Mouse (Mus musculus) ovary, postnatal 14 days (tissue): ENCODE measurements at regions not wholly inside any gene's neighbourhood (a gene's known extent, or its start where the extent isn't known, plus 50 kb on each side); places are given as distances from the start of the nearest gene placed in this dataset.

ENCODE experiments used
- DNase-seq: peaks from one replicate; pipeline ENCODE4 v3.0.0; 2022; ENCODE audit warnings: low spot score

DNA sequence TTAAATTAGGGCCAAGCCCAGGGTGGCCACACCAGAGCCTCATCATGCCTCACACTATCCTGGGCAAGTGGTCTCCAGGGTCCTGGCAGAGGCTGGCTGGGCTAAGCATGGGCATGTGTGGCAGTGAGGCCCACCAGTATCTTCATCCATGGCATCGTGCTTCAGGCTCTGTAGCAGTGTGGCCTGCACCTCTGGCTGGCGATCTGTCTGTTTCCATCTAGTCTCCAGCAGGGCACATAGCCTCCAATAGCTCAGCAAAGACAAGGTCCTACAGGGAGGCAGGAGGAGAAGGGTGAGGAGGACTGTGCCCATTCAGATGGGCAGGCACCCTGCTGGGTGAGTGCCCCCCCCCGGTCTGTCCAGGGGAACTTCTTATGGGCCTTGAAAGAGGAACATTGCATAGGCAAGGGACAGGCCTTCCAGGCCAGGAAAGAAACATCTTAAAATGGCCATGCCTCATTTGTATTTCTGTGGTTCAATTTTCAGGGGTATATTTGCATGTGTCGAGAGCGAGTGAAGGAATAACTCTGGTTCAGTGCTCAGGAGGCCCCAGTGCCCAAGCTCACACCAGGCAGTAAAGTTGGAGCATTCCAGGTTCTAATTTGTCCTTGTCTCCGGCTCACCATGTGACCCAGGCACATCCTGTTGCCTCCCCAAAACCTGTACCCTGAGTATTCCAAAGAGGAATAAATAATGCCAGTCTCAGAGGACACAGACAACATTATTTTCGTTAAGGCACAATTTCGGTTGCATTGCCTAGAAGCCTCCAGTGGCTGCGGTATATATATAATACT, 60.4 kb upstream of the Ppara start:
- no peak for DNase-seq

DNA sequence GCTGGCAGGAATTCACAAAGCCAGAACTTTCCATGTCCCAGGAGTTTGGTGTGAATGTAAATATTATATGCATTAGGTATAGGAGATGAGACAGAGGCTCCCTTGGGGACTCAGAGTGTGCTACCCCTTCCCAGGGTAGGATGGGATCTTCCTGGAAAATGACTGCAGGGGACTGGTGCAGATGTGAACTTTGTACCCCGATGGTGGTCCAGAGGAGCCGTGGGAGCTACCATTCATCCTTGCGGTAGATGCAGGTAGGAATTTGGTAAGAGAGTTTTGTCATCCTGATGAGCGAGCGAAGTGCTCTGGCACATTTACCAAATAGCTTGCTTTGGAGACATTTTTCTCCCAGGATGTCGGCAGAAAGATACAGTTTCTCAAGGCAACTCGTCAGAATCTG, 59.7 kb upstream of the Ppara start:
- DNase-seq: no peak

DNA sequence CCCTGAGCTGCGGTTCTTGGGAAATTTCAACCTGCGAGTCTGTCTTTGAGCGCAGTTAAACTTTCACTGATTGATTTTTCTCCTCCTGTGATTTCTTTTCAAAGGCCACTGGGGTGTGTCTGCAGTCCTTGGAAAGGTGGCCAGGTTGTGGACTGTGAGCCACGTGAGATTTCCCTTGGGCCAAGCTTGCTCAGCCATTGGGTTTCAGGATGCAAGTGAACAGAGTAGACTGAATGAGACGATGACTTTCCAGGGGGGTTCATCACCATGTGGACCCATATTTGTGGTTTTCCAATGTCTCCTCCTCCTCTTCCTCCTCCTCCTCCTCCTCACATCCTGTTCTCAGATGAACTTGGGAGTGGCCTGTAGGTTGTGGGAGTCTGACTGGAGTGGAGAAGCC, 59.0 kb upstream of the Ppara start:
- DNase-seq: no peak

DNA sequence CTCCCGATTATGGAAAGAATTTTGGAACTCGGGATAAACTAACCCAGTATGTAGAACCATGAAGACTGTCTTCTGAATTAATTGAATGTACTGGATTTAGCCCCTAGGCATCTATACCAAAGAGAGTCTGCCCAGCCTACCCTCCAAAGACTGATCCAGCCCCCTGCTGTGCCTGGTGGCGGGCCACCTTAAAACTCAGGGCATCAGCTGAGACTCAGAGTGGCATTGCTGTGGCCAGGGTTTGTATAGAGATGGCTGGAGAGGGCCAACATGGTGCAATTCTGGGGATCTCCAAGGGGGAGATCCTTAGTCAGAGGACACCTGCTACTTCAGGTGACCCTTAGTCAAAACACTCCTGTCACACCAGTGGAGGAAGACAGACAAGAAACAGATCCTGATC, 58.6 kb upstream of the Ppara start:
- no peak for DNase-seq

DNA sequence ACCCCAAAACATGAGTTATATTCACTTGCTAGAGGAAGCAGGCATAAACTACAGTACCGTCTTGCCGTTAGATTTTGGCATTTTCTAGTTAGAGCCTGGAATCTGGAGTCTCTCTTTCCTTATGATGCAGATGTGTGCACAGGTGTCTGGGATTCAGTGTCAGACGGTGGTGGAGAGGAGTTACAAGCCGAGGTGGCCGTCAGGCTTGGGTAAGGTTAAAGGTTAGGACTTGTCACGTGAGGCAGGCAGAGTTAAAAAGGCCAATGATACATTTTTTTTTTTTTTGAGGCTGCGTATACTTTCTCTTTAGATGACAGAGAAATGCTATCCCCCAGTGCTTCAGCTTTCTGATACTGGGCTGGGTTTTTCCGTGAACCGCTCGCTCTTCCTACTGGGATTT, 57.9 kb upstream of the Ppara start:
- DNase-seq: no peak

DNA sequence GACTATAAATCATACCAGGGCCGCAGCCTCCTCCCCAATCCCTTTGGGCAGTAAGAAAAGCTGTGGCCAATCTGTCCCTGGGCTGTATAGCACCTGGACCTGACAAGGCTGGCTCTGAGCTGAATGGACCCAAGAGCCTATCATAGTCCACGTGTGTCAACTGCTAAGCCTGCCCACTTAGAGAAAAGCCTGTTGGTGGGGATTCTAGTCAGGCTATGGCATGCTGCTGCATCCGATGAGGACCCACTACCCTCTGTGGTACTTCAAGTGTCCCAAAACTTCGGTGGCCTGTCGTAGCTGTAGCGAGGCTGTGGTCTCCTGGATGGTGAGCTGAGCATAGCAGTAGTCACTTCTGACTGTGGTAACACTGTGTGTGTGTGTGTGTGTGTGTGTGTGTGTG, 57.4 kb upstream of the Ppara start:
- no peak for DNase-seq

DNA sequence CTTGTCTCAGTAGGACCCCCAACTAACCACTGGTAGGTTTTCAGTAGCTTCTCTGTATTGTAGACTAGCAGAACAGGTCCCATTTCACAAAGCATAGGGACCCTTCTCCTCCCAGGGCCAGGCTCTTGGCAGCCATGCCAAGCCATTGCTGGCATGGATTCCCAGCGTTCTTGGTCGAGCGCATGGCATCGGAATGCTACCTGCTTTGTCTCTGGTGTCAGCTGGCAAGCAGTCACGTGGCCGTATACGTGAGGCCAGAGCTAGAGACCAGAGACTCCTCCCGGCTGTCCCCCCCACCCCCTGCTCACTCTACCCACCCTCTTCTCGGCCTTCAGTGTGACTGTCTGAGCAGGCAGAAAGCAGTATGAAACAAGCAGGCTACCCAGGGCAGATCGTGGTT, 56.9 kb upstream of the Ppara start:
- no peak for DNase-seq

DNA sequence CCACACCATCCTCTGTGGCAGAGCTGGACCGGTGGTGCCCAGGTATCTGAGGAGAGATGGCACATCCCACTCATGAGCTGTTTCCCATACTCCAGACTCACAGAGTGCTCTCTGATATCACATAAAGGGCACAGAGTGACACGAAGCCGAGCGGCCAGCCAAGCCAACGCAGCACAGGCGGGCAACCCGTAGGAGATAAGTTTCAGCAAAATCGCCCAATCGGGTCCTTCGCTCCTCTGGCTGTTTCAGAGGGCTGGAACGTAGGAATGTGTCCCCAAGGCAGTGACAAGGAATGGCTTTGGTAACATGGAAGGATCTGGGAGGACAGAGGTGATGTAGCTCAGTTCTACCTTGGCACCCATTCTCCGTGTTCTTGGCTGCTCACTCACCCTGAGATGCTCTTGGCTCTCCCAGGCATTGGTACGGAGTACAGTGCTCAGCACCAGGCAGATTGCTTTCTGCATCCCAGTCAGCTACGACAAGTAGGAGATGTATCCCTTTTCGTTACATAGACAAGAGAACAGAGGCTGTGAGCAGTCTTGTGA, 56.4 kb upstream of the Ppara start:
- no peak for DNase-seq

DNA sequence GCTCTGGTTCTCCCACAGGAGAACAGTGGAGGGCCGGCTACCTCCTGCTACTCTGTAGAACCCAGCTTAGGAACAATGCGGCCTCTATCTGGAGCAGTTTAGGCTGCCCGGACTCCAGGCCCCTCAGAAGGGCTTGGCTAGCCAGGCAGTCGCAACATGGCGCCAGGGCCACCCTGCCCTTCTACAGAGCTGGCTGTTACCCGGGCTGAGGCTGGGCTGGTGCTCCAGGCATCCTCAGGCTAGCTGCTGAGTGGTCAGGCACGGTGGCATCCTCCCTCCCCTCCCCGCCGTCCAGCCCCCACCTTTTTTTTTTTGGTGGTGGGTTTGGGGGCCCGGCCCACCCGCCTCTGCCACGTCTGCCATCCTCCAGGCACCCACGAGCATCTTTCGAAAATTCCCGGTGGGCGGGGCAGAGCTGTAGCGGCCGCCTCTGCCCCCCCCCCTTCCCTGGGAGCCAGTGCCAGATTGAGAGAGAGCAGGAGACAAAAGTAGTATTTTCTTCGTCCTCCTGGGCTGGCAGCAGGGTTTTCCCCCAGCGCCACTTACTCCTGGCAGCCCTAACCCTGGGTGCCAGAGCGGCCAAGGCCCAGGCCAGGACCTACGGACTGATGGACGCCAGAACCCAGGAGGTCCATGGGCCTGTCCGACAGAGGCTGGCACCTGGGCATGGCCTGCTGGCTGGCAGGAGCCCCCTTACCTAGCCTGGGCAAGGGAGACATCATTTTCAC, 55.6 kb upstream of the Ppara start:
- no peak for DNase-seq

DNA sequence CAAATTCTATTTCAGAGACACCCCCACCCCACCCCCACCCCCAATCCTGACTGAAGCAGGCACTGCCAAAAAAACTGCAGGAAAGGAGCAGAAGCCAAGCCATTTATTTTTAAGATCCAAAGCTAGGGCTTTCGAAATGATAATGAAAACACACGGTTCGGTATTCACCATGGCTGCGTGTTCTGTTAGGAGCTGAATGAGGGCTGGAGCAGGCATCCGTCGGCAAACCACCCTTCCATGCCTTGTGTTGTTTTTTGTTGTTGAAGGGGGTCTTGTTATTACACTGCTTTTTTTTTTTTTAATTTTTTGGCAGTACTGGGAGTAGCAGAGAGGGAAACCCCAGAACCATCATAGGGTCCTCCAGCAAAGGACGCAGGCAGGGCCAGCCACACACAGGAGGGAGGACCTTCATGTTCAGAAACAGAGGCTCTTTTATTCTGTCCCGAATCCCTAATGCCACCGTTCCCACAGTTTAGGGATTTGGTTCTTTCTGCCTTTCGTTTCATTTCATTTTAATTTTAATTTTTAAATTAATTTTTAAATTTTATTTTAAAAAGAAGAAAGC, 54.8 kb upstream of the Ppara start:
- DNase-seq: no peak

DNA sequence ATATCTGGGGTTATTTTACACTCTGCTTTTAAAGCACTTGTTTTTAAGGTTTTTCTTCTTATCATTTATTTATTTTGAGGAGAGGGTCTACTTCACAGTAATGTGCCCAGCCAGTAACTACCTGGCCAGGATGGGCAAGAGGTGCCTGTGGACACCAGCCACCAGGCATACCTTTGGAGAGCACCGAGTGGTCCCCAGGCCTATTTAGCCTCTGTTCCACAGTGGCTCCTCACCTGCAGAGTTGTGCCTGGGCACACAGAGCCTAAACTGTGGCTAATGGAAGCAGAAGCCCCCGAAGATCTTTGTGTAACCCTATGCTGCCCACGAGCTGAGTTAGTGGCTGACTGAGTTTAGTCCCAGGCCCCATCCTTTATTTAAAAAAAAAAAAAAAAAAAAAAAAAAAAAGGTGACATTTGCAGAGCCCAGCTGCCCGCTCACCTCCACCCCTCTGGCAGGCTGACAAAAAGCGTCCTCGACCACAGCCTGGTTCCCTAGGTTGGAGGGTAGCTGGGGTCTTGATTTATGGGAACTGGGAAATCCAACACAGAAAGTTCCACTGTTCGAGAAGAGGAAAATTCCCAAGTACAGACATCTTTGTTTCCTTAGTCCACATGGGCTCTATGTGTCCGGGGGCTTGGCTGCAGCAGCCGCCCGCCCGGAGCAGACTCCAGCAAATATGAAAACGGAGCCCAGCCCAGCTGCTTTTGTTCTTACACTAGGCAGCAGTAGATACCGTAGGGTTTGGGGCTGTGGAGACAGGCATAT, 54.1 kb upstream of the Ppara start:
- DNase-seq: no peak

DNA sequence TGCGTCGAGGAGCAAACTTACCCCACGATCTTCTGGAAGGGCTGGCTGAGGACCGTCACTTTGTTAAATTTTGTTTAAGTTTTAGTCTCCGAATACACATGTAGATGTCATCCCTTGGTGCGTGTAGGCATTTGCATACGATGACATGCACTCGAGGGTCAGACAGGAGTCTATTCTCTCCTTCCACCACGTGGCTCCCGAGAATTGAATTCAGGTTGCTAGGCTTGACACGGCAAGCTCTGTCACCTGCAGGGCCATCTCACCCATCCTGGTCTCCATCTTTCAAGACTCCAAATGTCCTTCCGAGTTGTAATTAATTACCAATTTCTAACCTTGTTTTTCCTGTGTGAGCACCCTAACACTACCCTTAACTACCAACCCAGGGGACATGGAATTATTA, 52.7 kb upstream of the Ppara start:
- no peak for DNase-seq

DNA sequence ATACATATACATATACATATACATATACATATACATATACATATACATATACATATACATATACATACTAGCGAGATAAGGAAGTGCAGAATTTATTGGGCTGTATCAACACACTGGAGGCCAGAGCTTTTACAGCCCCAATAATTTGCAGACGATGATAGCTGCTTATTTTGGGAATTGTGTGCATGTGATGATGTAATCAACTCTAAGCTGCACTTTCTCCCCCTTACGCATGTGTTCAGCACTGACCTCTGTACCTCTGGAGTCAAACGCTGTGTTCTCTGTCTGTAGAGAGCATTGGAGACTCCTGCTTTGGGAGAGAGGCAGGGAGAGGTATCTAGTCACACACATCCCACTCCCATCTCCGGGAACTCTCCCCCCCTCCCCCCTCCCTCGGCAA, 52.0 kb upstream of the Ppara start:
- DNase-seq: no peak

DNA sequence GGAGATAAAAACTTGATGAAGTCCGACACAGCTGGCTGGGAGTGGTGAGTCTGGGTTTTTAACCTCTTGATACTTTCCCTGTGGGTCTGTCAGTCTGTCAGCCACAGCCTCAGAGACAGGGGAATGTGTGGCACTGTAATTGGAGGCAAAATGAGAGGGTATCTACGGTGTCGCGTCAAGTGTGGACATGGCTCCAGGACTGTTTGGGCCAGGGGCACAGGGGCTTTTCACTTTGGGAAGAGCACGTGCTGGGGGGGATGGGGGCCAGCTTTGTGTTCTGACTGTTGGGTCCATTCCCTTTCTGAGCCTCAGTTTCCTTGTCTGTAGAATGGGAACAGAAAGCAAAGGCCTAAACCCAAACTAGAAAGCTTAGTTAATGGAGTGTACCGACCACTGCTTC, 51.5 kb upstream of the Ppara start:
- no peak for DNase-seq

DNA sequence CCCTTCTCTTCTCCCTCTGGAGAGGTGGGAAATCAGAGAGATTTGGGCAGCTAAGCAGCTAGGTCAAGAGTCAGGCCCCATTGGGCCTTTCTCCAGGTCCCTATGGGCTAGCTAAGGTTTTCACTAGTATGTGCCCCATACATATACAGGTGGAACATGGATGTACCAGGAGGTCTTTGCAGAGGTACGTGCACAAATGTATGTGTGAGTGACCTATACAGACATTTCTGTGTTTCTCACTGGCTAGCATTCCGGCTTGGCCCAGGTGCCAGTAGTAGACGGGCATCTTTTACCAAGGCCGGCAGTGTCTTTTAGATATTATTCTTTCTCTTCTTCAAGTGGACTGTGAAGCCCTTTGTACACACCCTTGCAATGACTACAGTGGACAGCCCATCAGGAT, 51.1 kb upstream of the Ppara start:
- no peak for DNase-seq

DNA sequence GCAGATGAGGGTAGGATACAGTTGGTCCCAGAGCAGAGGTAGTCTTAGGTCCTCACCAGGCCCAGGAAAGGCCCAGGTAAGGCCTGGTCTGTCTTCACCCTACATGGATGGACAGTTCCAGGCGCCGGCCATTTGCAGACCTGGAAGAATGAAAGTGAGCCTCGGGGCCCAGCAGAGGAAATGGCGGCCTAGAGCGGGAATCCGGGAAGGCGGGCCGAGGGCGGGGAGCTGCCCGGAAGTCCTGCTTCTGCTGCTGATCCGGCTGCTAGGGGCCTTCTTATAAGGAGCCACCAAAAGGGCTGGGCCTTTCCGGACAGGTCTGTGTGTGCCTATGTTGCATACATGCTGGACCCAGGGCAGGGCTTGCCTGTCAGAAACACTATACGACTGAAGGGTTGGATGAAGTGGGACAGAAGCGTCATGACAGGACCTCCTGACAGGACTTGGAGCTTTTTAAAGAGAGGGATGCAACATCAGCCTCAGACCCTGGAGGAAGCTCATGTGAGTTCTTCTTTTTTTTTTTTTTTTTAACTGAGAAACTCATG, 50.5 kb upstream of the Ppara start:
- DNase-seq: no peak

DNA sequence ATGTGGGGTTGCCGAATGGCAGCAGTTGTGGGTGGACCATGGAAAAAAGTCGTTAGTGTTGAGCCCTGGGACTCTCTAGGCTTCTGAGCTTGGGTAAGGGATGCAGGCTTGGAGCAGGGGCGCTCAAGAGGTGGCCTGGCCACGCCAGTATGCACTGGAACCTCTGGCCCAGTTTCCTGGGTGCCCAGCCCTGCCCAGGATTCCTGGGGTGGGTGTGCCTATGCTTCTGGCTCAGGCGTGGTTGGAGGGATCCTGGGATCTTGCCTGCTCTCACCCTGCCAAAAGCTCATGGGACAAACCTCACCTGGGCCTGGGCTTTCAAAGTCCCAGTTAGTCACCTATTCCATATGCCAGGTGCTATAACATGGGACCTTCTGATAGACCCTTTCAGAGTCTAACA, 49.9 kb upstream of the Ppara start:
- no peak for DNase-seq
